Mouse (Mus musculus) ES-Bruce4 (cell line): ENCODE results near the gene Barx2. TPM values are rescaled to one million over a fixed set of nuclear protein-coding genes. Genes with fewer than 3 reads are reported as not detected.
A peak's percentile ranks its signal among the peaks of the same experiment; 100 is the strongest.

Source experiments
- H3K27ac ChIP-seq: 2 replicates; pipeline ENCODE4 v1.5.1; 2012; ENCODE audit warnings: low read length, inconsistent platforms; ENCODE audit not compliant: insufficient read depth
- H3K27me3 ChIP-seq: 2 replicates; pipeline ENCODE4 v1.6.1; 2012; ENCODE audit warnings: mild to moderate bottlenecking, low read length, inconsistent platforms; ENCODE audit not compliant: control insufficient read depth, poor library complexity, insufficient read depth, severe bottlenecking
- H3K36me3 ChIP-seq: 2 replicates; pipeline ENCODE4 v1.6.1; 2012; ENCODE audit warnings: inconsistent platforms, mild to moderate bottlenecking, low read length, moderate library complexity; ENCODE audit not compliant: control insufficient read depth, poor library complexity, insufficient read depth, severe bottlenecking
- H3K4me1 ChIP-seq: one replicate; pipeline ENCODE4 v1.8.1; 2011; ENCODE audit warnings: low read length; ENCODE audit not compliant: control insufficient read depth, insufficient read depth
- H3K4me3 ChIP-seq: 2 replicates; pipeline ENCODE4 v1.5.1; 2011; ENCODE audit warnings: low read depth, mild to moderate bottlenecking, low read length
- H3K9ac ChIP-seq: 2 replicates; pipeline ENCODE4 v1.6.1; 2012; ENCODE audit warnings: low read depth, mild to moderate bottlenecking, inconsistent platforms; ENCODE audit not compliant: poor library complexity, severe bottlenecking
- H3K9me3 ChIP-seq: replicated peaks from 2 replicates; pipeline ENCODE4 v1.6.1; 2012; ENCODE audit warnings: mild to moderate bottlenecking, low read length, inconsistent platforms; ENCODE audit not compliant: control insufficient read depth, poor library complexity, insufficient read depth, severe bottlenecking
- CTCF ChIP-seq: IDR thresholded peaks from one replicate; pipeline ENCODE4 v1.8.1; 2011; ENCODE audit warnings: low read depth, low read length
- EP300 ChIP-seq: IDR thresholded peaks from 2 replicates; pipeline ENCODE4 v1.6.1; 2011; ENCODE audit warnings: low read depth, low read length; ENCODE audit not compliant: insufficient read depth
- POLR2A ChIP-seq: IDR thresholded peaks from one replicate; pipeline ENCODE4 v1.8.1; 2011; ENCODE audit warnings: low read length; ENCODE audit not compliant: insufficient read depth
- polyA plus RNA-seq: library from polyadenylated mRNA; stranded (reverse); fragments of >200 nt; gene quantifications from 2 replicates; pipeline ENCODE4 v1.2.4, GENCODE M21; 2011; ENCODE audit warnings: low read depth; ENCODE audit not compliant: missing spikeins, insufficient read depth, insufficient read length

Gene Barx2
- polyA plus RNA-seq, 1 experiment, result not detected

- no peaks in the 10 kb centered on the region for H3K36me3 ChIP-seq
- no peak overlapping the region for H3K9ac ChIP-seq
- no peaks in the 10 kb centered on the region for H3K9me3 ChIP-seq
- peaks cover 3% of the 10 kb centered on the region; the same call in 1 of the 2 replicates for H3K27me3 ChIP-seq
- H3K27ac ChIP-seq, result no peak overlapping the region
- peak; percentile 71; the same call in 1 of the 2 replicates for TF ChIP-seq EP300
- no peak for TF ChIP-seq POLR2A
- TF ChIP-seq CTCF, result peak; percentile 100
- no peaks in the 10 kb centered on the region for H3K4me1 ChIP-seq
- no peak overlapping the region for H3K4me3 ChIP-seq
Observed at GRCm38 (mm10) chr9:31925830-31926624, 12.8 kb upstream of the Barx2 start.

- no peak overlapping the region for H3K9ac ChIP-seq
- H3K36me3 ChIP-seq, result no peaks in the 10 kb centered on the region
- H3K27ac ChIP-seq, result no peak overlapping the region
- H3K4me3 ChIP-seq, result no peak overlapping the region
- peaks cover 7% of the 10 kb centered on the region for H3K27me3 ChIP-seq
- no peaks in the 10 kb centered on the region for H3K4me1 ChIP-seq
- H3K9me3 ChIP-seq, result no peaks in the 10 kb centered on the region
- TF ChIP-seq POLR2A (no peak), CTCF (no peak), EP300 (no peak)
Observed at GRCm38 (mm10) chr9:31923529-31923928, 10.3 kb upstream of the Barx2 start.

- Histone ChIP-seq H3K36me3 (no peaks in the 10 kb centered on the region), H3K4me1 (no peaks in the 10 kb centered on the region), H3K27me3 (peaks cover 13% of the 10 kb centered on the region), H3K27ac (no peak overlapping the region), H3K9me3 (no peaks in the 10 kb centered on the region), H3K4me3 (no peak overlapping the region), H3K9ac (no peak overlapping the region)
- TF ChIP-seq EP300 (no peak), CTCF (no peak), POLR2A (no peak)
Observed at GRCm38 (mm10) chr9:31919802-31920201, 6.5 kb upstream of the Barx2 start.

GRCm38 (mm10) chr9:31916421-31916820, 3.2 kb upstream of the Barx2 start:
- Histone ChIP-seq H3K9me3 (no peaks in the 10 kb centered on the region), H3K36me3 (no peaks in the 10 kb centered on the region), H3K27ac (no peak overlapping the region), H3K4me3 (no peak overlapping the region), H3K4me1 (no peaks in the 10 kb centered on the region), H3K9ac (no peak overlapping the region), H3K27me3 (peaks cover 27% of the 10 kb centered on the region)
- TF ChIP-seq POLR2A (no peak), CTCF (no peak), EP300 (no peak)

GRCm38 (mm10) chr9:31914871-31915270, 1.6 kb upstream of the Barx2 start:
- no peak for TF ChIP-seq POLR2A
- TF ChIP-seq CTCF, result no peak
- TF ChIP-seq EP300, result no peak
- H3K9me3 ChIP-seq, result no peaks in the 10 kb centered on the region
- no peak overlapping the region for H3K9ac ChIP-seq

GRCm38 (mm10) chr9:31913739-31914591, 703 bp upstream of the Barx2 start:
- Histone ChIP-seq H3K27ac (no peak overlapping the region), H3K9me3 (no peaks in the 10 kb centered on the region), H3K4me1 (no peaks in the 10 kb centered on the region), H3K4me3 (peak overlapping the region; percentile 68), H3K36me3 (no peaks in the 10 kb centered on the region), H3K27me3 (peaks cover 25% of the 10 kb centered on the region), H3K9ac (peak overlapping the region; percentile 19)
- no peak for TF ChIP-seq POLR2A
- TF ChIP-seq CTCF, result no peak
- TF ChIP-seq EP300, result no peak

More at GRCm38 (mm10) chr9:31914871-31915270, 1.6 kb upstream of the Barx2 start:
- Histone ChIP-seq H3K4me1 (no peaks in the 10 kb centered on the region), H3K4me3 (peak overlapping the region; percentile 13), H3K27me3 (peaks cover 27% of the 10 kb centered on the region), H3K27ac (no peak overlapping the region), H3K36me3 (no peaks in the 10 kb centered on the region)
